Mouse (Mus musculus): ENCODE data around the gene Ing4.

Ing4 gene

DNA sequence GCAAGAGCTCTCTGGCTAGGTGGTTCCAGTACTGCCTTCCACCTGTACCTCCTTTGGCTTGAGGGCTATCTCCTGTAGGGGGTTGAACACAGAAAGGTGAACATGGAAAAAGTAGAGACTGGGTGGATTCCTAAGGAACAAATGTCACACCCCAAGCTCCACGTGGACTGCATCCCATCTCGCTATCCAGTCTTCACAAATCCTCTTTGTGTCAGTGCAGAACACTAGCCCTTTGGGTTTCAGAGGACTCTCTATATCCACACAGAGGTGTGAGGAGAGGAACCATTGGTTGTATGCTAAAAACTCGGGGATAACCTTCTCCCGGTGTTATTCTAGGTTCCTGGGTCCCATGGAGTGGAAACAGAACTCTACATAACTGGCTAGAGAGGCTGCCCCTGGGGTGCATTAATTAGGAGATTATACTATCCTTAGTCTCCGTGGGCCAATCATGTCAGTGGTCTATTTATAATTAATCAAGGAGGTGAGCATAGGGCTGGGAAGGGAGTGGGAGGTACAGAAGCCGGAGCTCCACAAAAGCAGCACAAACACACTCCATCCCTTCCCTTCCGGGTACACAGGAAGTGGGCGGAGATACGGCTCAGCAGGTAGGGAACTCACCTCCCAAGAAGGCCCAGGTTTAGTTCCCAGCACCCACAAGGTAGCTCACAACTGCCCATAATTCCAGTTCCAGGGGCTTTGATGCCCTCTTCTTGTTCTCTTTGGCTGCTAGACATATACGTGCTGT is 51.0 kb downstream of the Ing4 start:
- no peak for DNase-seq (ENCODE audit: low spot score in 2 of 2)

DNA sequence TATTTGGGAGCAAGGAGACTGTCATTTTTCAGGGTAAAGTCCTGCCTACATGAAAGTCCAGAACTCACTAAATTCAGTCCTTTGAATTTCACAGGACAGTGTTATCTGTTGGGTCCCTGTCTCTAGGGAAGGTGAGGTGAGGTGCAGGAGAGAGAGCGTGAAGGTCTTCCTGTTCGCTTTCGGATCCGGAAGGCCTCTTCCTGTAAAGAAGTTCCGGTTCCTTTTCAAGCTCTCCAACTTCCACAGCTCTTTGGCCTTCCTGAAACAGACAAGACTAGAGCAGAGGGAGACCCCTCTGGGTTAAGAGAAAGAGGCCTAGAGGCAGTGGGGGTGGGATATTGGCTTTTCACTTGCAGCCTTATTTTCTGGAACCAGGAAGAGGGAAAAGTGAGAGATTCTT is 52.8 kb downstream of the Ing4 start:
- peak in 1 of 2 experiments; percentile 49 for DNase-seq (ENCODE audit: low spot score in 2 of 2)

DNA sequence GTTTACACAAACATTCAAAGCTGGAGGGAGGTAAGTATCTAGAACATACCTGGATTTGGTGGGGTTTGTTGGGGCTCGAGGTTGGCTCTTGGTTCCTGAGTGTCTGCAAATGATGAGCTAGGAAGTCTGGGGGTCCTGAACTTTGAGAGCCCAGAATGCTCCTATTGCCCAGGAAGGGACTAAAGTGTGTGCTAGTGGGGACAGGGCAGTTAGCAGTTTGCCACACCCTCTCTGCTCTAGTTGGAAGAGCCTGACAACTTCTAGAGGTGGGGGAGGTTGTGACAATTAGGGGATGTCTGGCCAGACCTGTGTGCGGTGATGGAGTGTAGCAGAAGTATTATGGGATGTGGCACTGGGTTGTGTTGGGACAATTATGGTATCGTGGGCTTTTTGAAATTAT is 55.3 kb downstream of the Ing4 start:
- DNase-seq (ENCODE audit: low spot score in 2 of 2) = no peak

DNA sequence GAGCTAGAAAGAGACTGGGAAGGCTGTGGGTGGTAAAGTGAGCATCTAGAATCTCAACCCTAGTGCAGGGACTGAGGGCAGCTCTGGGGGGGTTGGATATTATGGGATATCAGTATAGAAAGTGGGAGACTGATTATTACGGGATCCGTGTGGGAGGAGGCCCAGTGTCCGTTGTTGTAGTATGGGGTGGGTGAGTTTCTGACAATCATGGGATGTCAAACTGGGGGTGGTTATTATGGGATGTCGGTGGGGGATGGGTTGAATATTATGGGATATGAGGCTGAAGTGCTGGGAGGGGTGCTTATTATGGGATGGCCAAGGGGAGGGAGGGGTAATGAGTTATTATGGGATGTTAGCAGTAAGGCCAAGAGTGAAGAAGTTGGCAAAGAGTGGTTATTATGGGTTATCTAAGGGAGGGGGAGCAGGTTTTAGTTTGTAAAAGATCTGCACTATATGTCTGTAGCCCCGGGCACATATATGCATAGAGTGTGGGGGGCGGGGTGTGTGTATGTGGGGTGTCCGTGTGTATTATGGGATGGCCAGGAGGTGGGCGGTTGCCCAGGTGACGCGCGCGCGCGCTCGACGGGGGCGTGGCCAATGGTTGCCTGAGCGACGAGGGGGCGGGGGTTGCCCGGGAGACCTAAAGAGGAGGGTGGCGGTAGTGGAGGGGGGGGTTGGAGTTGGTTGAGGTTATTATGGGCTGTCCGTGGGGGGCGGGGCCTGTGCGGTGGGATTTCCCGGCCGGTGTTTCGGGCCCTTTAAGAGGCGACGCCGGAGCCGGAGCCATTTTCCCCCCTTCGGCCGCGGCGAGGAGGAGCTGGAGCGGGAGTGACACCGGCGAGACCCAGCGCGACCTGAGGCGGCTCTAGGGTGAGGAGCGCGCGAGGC is 56.1 kb downstream of the Ing4 start, which contains the start of gene Chd4:
Gene Chd4, plus strand, starts transcription at position 591 of the 888 bp plus-strand sequence.
- DNase-seq (ENCODE audit: low spot score in 2 of 2) = peak; percentile 93 to 95

DNA sequence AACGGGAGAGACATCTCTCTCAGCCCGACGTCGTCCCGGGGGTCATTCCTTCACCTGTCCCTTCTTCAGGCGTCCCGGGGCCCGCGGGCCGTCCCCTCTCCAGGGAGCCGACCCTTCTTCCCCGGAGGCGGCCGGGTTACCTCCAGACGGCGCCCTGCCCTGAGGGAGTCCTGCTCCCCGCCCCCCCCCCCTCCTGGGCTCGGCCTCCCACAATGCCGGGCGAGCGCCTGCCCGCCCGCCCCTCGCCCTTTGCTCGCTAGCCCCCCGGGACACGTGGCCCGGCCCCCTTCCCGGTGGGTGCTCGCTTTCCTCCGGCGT is 56.7 kb downstream of the Ing4 start:
- DNase-seq (ENCODE audit: low spot score in 2 of 2) = no peak

DNA sequence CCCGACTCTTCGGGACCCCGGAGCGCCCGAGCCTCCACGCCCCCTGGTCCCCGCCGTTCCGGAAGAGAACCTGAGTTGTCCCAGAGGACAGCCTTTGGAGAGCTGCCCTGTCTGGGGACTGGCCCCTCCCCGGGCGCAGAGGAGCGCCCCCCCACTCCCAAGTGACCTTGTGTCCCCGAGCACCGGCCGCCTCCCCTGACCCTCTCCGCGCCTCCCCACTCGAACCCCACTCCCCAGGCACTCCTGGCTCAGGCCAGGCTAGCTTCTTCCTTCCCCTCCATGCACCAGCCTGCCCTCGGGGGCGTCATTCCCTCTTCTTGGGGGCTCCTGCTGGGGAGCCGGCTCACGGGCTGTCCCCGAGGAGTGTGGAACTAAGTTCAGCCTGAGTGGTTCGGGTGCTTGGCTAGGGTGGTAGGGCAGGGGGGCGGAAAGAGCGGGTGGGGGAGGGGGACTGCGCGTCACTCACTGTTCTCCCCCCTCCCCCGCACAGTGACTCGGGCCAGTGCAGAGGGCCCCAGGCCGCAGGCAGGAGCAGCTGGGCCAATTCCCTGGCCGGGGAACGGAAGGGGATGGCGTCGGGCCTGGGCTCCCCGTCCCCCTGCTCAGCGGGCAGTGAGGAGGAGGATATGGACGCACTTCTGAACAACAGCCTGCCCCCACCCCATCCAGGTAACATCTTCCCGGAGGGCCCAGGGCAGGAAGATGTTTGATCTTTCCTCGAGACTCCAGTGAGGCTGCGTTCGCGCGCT is 57.2 kb downstream of the Ing4 start:
- peak; percentile 65 for DNase-seq (ENCODE audit: low spot score in 2 of 2)

DNA sequence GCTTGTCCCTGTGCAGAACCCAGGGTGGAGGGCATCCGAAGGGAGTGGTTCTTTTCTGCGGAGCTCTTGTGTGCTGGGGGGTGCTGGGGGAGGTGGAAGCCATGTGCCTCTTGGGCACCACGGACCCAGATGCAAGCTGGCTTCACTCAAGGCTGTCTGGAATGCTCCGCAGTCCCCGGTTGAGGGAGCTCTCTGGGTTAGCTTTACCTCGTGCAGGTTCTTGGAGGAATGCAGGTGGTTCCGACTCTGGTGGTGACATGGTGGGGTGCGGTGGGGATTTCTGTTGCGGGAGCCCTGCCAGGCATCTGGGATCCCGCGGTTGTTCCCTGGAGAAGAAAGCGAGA is 57.8 kb downstream of the Ing4 start:
- no peak for DNase-seq (ENCODE audit: low spot score in 2 of 2)

DNA sequence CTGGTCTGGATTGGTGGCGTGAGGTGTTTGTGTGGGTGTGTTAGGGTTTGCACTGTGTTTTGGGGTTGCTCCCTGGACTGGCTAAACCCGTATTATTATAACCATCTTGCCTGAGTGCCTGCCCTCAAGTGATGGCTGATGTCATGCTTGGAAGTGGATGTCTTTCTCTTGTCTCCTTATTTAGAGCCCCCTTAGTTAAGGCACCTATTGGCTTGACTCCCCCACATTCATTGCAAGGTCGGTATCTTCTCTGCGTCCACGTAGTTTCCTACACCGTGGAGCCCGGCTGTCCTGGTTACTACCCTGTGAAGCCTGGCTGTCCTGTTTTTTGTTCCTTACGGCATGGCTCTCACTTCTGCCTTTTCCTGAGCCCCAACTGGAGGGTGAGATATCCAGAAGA is 58.4 kb downstream of the Ing4 start:
- DNase-seq (ENCODE audit: low spot score in 2 of 2) = no peak

DNA sequence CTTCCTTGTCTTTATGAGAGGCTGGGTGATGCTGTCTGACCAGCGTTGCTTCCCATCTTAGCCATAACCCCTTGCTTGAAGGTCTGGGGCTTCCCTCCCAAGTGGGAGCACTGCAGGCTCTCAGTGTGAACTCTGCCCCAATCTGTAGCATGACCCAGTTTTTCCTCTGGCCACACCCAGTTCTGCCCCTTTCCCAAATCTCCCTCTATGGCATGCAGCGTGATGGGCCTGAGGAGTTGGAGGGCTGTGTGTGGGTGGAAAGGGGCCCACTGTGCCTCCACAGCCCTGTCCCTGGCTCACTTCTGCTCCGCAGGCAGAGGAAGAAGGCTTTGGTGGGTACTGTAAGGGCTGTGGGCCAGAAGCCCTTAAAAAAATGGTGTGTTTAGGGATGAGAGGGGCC is 59.0 kb downstream of the Ing4 start:
- DNase-seq (ENCODE audit: low spot score in 2 of 2) = no peak

All from spleen, postnatal 36 days (tissue).